ENCODE assay signal across 13 mouse cellular contexts in genomic region chr10:69710802-69711201, GRCm38 (mm10).
DNase-seq lines count a peak whose midpoint lies in the region; ATAC-seq and TF ChIP-seq lines count a peak whose summit lies in the region.
"Had no signal": no experiment of that assay in that cellular context is flagged by ENCODE, and none has a peak within 500 bp of the region (broad histone marks: within the 10 kb centered on the region; RNA-seq: fewer than 3 reads in every experiment).

No protein-coding gene starts in this region.

- no peaks in the 10 kb centered on the region for H3K27me3 ChIP-seq in forebrain, postnatal 0 days (ENCODE audit: insufficient read depth, low read length)
- H3K27me3 ChIP-seq in forebrain, embryonic 12.5 days: no peaks in the 10 kb centered on the region
- H3K27me3 ChIP-seq: midbrain, embryonic 12.5 days had no signal

- H3K4me3 ChIP-seq in olfactory bulb, adult 2 months (ENCODE audit: insufficient read depth, low read depth, low read length): no peak overlapping the region
- H3K4me3 ChIP-seq in forebrain, postnatal 0 days (ENCODE audit: low read depth, low read length): no peak overlapping the region
- no peak overlapping the region for H3K4me3 ChIP-seq in forebrain, embryonic 12.5 days (replicated peaks)
- H3K4me3 ChIP-seq: erythroblast, embryonic 14.5 days; midbrain, embryonic 12.5 days had no signal

- TF ChIP-seq POLR2A in olfactory bulb, adult 2 months (IDR thresholded peaks at IDR 0.05; ENCODE audit: insufficient read depth, low read depth, low read length): no peak

- TF ChIP-seq CTCF in olfactory bulb, adult 2 months (IDR thresholded peaks at IDR 0.05; ENCODE audit: insufficient read depth, low read depth, low read length): no peak
- TF ChIP-seq CTCF in forebrain, postnatal 0 days (IDR thresholded peaks at IDR 0.05; ENCODE audit: low read depth): no peak

- no peaks in the 10 kb centered on the region for H3K36me3 ChIP-seq in forebrain, postnatal 0 days (ENCODE audit: insufficient read depth)
- no peaks in the 10 kb centered on the region for H3K36me3 ChIP-seq in forebrain, embryonic 12.5 days (replicated peaks)
- H3K36me3 ChIP-seq: midbrain, embryonic 12.5 days had no signal

- 48% methylated on average over 5 of the region's 5 CpGs for WGBS in olfactory bulb, adult 2 months
- 79% methylated on average over 5 of the region's 5 CpGs for WGBS in forebrain, postnatal 0 days
- 91% methylated on average over 5 of the region's 5 CpGs for WGBS in forebrain, embryonic 12.5 days

- H3K27ac ChIP-seq in olfactory bulb, adult 2 months (ENCODE audit: insufficient read depth, low read depth, low read length): peak overlapping the region; percentile 32; the same call in 1 of the 2 replicates
- H3K27ac ChIP-seq in forebrain, postnatal 0 days (ENCODE audit: low read depth, low read length): no peak overlapping the region
- H3K27ac ChIP-seq in forebrain, embryonic 12.5 days: no peak overlapping the region
- H3K27ac ChIP-seq: midbrain, embryonic 12.5 days had no signal

- no peak overlapping the region for H3K9ac ChIP-seq in forebrain, postnatal 0 days
- H3K9ac ChIP-seq in forebrain, embryonic 12.5 days: no peak overlapping the region
- H3K9ac ChIP-seq: midbrain, embryonic 12.5 days had no signal

- peaks cover 20% of the 10 kb centered on the region for H3K4me1 ChIP-seq in olfactory bulb, adult 2 months (ENCODE audit: control insufficient read depth, insufficient read depth, low read length)
- peaks cover 12% of the 10 kb centered on the region for H3K4me1 ChIP-seq in forebrain, postnatal 0 days (ENCODE audit: insufficient read depth)
- peaks cover 26% of the 10 kb centered on the region for H3K4me1 ChIP-seq in forebrain, embryonic 12.5 days

- no peak overlapping the region for H3K4me2 ChIP-seq in forebrain, postnatal 0 days (ENCODE audit: low read depth)
- H3K4me2 ChIP-seq in forebrain, embryonic 12.5 days: no peak overlapping the region
- H3K4me2 ChIP-seq: liver, embryonic 11.5 days; midbrain, embryonic 12.5 days had no signal

- ATAC-seq in forebrain, postnatal 0 days: no peak
- no peak for ATAC-seq in forebrain, embryonic 12.5 days (ENCODE audit: low FRiP score)

- no peaks in the 10 kb centered on the region for H3K9me3 ChIP-seq in forebrain, postnatal 0 days (ENCODE audit: low read length)
- no peaks in the 10 kb centered on the region for H3K9me3 ChIP-seq in forebrain, embryonic 12.5 days
- H3K9me3 ChIP-seq: midbrain, embryonic 12.5 days had no signal

- peak; percentile 96 for DNase-seq in brain, adult 2 months (ENCODE audit: low read depth, low spot score)
- peak; percentile 61 for DNase-seq in cerebellum, adult 8-10 months
- DNase-seq in frontal cortex, postnatal 36 days (ENCODE audit: low spot score in 2 of 2): peak; percentile 78 to 88
- no peak for DNase-seq in forebrain, postnatal 0 days
- no peak for DNase-seq in kidney, adult 18-20 months
- DNase-seq: gastrocnemius, postnatal 10 days; lung, postnatal 14 days; retina, postnatal 1 day had no signal

Comparison
In these comparisons a context has a peak if more than half of its experiments do, and no peak if none do; other contexts are left out.
1. DNase-seq: peak in brain, adult 2 months (single experiment), cerebellum, adult 8-10 months (single experiment) and frontal cortex, postnatal 36 days (2 of 2); none in forebrain, postnatal 0 days (single experiment) and kidney, adult 18-20 months (single experiment).